Mouse (Mus musculus): Measurements from ENCODE around the gene Shbg.
"Not testable (repeated sequence)": the region's sequence is repeated elsewhere in the genome, so short reads cannot be mapped to it uniquely, and the experiment has no call there.

Gene Shbg

DNA sequence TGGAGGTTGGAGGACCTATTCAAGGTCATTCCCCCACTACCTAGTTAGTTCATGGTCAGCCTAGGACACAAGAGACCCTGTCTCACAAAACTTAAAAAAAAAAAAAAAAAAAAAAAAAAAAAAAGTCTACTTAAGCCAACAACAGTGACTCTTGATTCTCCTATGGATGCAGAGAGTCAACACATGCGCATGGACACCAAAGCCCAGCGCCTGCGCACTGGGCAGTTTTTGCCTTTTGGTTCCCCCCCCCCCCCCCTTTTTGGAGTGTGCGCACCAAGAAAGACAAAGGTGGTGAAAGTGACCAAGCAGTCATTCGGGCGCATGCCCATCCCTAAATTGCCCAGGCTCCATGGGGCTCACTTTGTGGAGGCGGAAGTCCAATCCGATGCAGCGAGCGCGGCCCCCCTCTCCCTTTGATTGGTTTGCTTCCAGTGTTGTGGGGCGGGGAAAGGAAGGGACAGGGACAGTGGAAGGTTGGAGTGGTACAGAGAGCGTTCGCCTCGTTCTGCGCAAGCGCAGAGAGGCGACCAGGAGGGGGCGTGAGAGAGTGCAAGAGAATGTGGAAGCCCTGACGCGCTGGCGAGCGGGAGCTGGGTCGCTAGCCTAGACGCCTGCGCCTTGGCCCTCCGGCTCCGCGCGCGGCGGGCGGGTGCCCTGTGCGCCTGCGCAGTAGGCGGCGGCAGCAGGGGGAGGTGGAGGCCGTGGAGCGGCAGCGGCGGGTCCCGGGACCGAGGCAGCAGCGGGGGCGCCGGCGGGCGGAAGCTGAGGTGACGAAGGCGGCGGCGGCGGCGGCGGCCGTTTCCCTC is 14.8 kb upstream of the Shbg start, which contains the start of gene Fxr2:
Gene Fxr2, plus strand, starts transcription at position 707 of the 806 bp plus-strand sequence.
- in situ Hi-C loops (cut with MboI, MseI), result no loop called here

GRCm38 (mm10) chr11:69629802-69630201 is 12.1 kb upstream of the Shbg start:
- in situ Hi-C loops (cut with MboI, MseI), result no loop called here

- in situ Hi-C loops (cut with MboI, MseI), result no loop called here
These were observed 10.6 kb upstream of the Shbg start for GRCm38 (mm10) chr11:69628286-69628685.

DNA sequence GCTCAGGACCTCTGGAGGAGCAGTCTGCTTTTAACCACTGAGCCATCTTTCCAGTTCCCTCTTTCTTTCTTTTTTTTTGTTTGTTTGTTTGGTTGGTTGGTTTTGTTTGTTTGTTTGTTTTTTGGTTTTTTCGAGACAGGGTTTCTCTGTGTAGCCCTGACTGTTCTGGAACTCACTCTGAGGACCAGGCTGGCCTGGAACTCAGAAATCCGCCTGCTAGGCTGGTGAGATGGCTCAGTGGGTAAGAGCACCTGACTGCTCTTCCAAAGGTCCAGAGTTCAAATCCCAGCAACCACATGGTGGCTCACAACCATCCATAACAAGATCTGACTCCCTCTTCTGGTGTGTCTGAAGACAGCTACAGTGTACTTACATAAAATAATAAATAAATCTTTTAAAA is 6.6 kb upstream of the Shbg start:
- in situ Hi-C loops (cut with MboI, MseI), result not testable (repeated sequence)

DNA sequence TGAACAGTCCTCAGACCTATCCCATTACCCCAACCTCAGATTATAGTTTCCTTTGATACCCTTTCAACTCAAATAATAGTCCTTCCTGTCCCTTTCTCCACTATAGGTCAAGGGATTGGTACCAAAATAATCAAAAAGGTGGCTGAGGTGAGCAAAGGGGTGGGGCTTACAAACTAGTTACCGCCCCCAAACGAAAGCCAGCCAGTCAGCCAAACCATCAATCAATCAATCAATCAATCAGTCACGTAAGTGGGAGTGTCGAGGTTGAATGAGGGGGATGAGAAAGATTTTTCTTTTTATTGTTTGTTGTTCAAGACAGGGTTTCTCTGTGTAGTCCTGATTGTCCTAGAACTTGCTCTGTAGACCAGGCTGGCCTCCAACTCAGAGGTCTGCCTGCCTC is 5.3 kb upstream of the Shbg start:
- in situ Hi-C loops (cut with MboI, MseI), result no loop called here

DNA sequence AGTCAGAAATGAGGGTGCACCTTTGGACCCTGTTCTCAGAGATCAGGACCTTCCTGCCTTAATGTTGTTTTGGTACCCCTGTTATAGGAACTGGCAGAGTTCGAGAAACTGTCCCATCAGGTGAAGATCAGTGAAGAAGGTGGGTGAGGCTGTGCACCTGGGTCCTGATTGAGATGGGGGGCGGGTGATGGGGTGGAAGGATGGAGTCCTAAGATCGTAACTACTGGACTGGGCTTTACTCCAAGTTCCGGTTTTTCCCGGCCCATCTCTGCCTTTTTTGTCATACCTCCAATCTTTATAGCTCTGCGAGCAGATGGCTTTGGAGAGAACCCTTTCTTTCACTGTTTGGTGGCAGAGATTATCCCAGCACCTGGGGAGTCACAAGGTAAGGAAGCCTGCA is 4.7 kb upstream of the Shbg start:
- in situ Hi-C loops (cut with MboI, MseI), result no loop called here

DNA sequence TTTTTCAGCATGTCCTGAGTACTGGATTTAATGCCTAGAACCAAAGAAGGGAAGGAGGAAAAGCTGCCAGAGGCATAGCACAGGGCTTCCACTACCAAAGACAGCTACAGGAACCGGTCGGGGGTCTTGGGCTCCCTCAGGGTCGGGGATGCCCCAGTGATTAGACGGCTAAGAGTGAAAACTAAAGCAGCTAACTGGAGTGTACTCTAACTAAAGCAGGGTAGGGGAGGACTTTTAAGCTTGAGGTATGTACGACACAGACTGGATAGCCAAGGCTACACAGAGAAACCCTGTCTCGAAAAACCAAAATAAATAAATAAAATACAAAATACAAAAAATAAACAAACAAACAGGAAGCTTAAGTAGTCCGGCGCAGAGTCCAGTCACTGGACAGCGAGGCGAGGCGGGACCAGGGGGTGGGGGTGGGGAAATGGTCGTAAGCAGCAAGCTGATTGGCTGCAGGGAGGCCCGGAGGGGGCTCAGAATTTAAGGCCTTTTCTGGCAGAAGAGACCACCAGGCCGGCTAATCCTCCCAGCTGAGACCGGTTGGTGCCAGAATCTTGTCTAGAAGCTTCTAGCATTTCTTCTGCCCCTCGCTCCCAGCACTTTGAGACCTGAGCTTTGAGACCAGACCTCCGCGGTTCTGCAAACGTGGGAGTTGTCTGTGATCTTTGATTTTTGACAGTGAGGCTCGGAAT is 4.0 kb upstream of the Shbg start, which contains the start of gene Sat2:
Gene Sat2, plus strand, starts transcription at position 454 of the 698 bp plus-strand sequence.
- in situ Hi-C loops (cut with MboI, MseI), result no loop called here

GRCm38 (mm10) chr11:69620394-69621081 is 2.8 kb upstream of the Shbg start:
- in situ Hi-C loops (cut with MboI, MseI), result no loop called here

- in situ Hi-C loops (cut with MboI, MseI), result no loop called here
These were observed 924 bp downstream of the Shbg start for GRCm38 (mm10) chr11:69616781-69617180.

GRCm38 (mm10) chr11:69614257-69614588 is 3.5 kb downstream of the Shbg start:
- in situ Hi-C loops (cut with MboI, MseI), result not testable (repeated sequence)

GRCm38 (mm10) chr11:69613553-69614256 is 4.0 kb downstream of the Shbg start:
- in situ Hi-C loops (cut with MboI, MseI), result no loop called here

GRCm38 (mm10) chr11:69610899-69611298 is 6.8 kb downstream of the Shbg start:
- in situ Hi-C loops (cut with MboI, MseI), result no loop called here

DNA sequence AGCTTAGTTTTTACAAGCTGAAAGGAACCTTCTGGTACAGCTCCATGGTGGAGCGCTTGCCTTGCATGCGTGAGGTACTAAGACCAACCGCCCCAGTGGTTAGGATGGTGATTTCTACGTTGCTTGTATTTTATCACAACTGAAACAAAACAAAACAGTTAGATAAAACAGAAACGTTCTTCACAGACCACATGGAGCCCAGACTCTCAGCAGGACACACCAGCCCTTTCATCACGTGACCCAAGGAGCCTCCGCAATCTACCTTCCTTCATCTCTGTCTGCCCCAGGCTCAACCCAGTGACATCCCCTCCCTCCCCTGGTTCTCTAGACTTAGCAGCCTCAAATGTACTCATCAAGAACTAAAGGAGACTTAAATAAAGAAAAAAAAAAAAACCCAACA is 8.3 kb downstream of the Shbg start:
- in situ Hi-C loops (cut with MboI, MseI), result no loop called here

DNA sequence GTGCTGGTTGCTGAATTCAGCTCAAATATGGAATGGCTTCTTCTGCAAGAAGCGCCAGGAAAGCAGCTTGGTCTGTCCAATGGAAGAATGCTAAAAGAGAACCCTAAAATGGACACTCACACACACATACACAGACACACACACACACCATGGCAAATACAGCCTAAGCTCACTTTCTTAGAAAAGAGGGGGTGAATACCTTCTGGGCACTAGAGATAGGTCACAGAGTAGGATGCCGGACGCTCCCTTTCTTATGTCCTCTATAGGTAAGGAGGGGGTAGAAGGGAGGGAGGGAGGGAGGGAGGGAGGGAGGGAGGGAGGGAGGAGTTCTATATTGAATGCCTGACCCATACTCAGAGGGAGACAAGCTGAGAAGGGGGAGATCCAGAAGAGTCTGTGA is 9.2 kb downstream of the Shbg start:
- in situ Hi-C loops (cut with MboI, MseI), result no loop called here

- in situ Hi-C loops (cut with MboI, MseI), result no loop called here
These were observed 10.9 kb downstream of the Shbg start for GRCm38 (mm10) chr11:69606832-69607231.

- in situ Hi-C loops (cut with MboI, MseI), result no loop called here
These were observed 11.3 kb downstream of the Shbg start for GRCm38 (mm10) chr11:69606491-69606795.

- in situ Hi-C loops (cut with MboI, MseI), result no loop called here
These were observed 11.8 kb downstream of the Shbg start, which contains the start of gene Atp1b2 for GRCm38 (mm10) chr11:69605726-69606490. Gene Atp1b2 (minus strand): TSS chr11:69605942.

DNA sequence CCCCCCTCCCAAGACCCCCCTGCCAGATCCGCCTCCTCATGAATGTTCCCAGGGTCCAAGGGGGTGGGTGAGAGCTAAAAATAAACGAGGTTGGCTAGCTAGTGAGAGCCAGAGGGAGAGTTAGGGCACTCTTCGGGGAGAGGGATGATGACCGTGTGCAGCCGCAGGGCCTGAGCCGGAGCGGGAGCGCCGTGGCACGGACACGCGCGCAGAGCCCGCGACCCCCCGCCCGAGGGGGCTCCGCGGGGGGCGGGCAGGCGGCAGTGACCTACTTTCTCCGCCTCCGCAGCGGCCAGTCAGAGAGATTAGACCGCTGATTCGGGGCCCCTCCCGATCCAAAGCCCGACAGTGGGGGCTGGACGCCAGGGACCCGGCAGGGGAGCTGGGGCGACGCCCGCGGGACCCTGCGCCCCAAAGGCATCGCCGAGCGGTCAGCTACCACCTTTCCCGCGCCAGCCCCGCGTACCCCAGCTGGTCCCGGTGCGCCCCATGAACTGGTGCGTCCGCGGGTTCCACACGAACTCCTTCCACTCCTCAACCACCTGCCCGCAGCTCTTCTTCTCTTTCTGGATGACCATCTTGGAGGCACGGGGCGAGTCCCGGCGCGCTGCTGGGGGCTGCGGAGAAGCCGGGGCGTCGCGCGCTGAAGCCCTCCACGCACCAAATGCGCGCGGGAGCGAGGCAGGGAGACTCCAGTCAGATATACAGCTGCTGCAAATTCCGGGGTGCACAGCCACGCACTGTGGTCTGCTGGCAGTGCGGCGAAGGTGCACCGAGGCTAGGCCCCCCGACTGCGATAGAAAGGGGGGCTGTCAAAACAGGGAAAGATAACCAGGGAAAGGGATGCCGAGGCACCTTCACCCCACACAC is 12.7 kb downstream of the Shbg start:
- in situ Hi-C loops (cut with MboI, MseI), result no loop called here

DNA sequence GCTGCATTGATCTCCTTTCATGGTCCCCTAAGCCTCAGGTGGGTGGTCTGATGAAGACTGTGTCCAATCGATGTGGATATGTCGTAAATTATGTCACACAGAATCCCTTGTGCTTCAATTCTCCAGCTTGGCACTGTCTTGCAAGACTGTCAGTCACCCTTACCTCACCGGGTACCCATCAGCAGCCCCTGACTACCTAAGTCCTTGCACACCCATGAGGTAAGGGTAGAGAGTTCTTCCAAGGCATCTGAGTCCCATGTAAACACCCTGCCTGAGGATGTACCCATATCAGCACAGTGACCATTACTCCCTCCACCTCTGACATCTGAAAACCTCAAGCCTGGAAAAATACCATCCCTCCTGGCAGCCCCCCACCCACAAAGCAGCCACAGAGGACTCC is 13.4 kb downstream of the Shbg start:
- in situ Hi-C loops (cut with MboI, MseI), result no loop called here

GRCm38 (mm10) chr11:69603516-69603915 is 14.2 kb downstream of the Shbg start:
- in situ Hi-C loops (cut with MboI, MseI), result no loop called here

All from T-helper 2 cell (primary cell).